Mouse (Mus musculus): ENCODE measurements around the gene Rtl10. TPM values are rescaled to one million over a fixed set of nuclear protein-coding genes. Genes with fewer than 3 reads are reported as not detected.
A peak's percentile ranks its signal among the peaks of the same experiment; 100 is the strongest.

The Rtl10 gene
- total and polyA plus RNA-seq, 3 experiments = 4.8 to 21.1 (median 9.8) TPM

GRCm38 (mm10) chr16:18486126-18486525 is 12.6 kb upstream of the Rtl10 start:
- Histone ChIP-seq H3K79me2 (replicated peaks; ENCODE audit: control insufficient read depth, extremely low read depth, insufficient read depth, poor library complexity, severe bottlenecking) (no peaks in the 10 kb centered on the region), H3K27me3 (replicated peaks) (no peaks in the 10 kb centered on the region), H3K4me2 (ENCODE audit: insufficient read depth, low read depth, poor library complexity, severe bottlenecking) (no peak overlapping the region), H3K36me3 (replicated peaks in 1 of 2; ENCODE audit: control insufficient read depth in 1 of 2, insufficient read depth in 1 of 2, low read length in 1 of 2) (peaks cover 0 to 16% of the 10 kb centered on the region in 2 experiments), H3K27ac (ENCODE audit: insufficient read depth, low read depth) (no peak overlapping the region), H3K4me1 (ENCODE audit: control insufficient read depth in 1 of 2, insufficient read depth in 2 of 2) (peaks cover 0 to 9% of the 10 kb centered on the region in 2 experiments; a peak in 2 of 4 replicates), H3K9me3 (replicated peaks; ENCODE audit: low read length) (peaks cover 4% of the 10 kb centered on the region), H3K4me3 (replicated peaks in 1 of 3; ENCODE audit: low read depth in 2 of 3, low read length in 2 of 3, poor library complexity in 1 of 3) (no peak overlapping the region), H3K9ac (ENCODE audit: insufficient read depth, low read depth) (no peak overlapping the region)
- peak; percentile 33 for DNase-seq (ENCODE audit: extremely low read depth)
- dilution Hi-C loops (cut with MboI; ENCODE audit: extremely low pct_ligation_motif_present, extremely low pct_unique_long_range_greater_than_20kb, low sequenced_read_pairs) (no loop called here), in situ Hi-C loops (cut with MboI; ENCODE audit: low pct_ligation_motif_present, low pct_unique_long_range_greater_than_20kb, low sequenced_read_pairs) (no loop called here)
- TF ChIP-seq JUN (IDR thresholded peaks at IDR 0.05; ENCODE audit: insufficient read depth, low read depth, low read length) = no peak

- no peak for DNase-seq (ENCODE audit: extremely low read depth)
- dilution Hi-C loops (cut with MboI; ENCODE audit: extremely low pct_ligation_motif_present, extremely low pct_unique_long_range_greater_than_20kb, low sequenced_read_pairs) = no loop called here
- Histone ChIP-seq H3K9me3 (replicated peaks; ENCODE audit: low read length) (peaks cover 4% of the 10 kb centered on the region), H3K27me3 (replicated peaks) (no peaks in the 10 kb centered on the region), H3K27ac (ENCODE audit: insufficient read depth, low read depth) (no peak overlapping the region), H3K4me3 (replicated peaks in 1 of 3; ENCODE audit: low read depth in 2 of 3, low read length in 2 of 3, poor library complexity in 1 of 3) (no peak overlapping the region), H3K36me3 (replicated peaks in 1 of 2; ENCODE audit: control insufficient read depth in 1 of 2, insufficient read depth in 1 of 2, low read length in 1 of 2) (peaks cover 0 to 5% of the 10 kb centered on the region in 2 experiments), H3K9ac (ENCODE audit: insufficient read depth, low read depth) (no peak overlapping the region), H3K4me1 (ENCODE audit: control insufficient read depth in 1 of 2, insufficient read depth in 2 of 2) (peaks cover 0 to 3% of the 10 kb centered on the region in 2 experiments; a peak in 1 of 4 replicates), H3K4me2 (ENCODE audit: insufficient read depth, low read depth, poor library complexity, severe bottlenecking) (no peak overlapping the region), H3K79me2 (replicated peaks; ENCODE audit: control insufficient read depth, extremely low read depth, insufficient read depth, poor library complexity, severe bottlenecking) (no peaks in the 10 kb centered on the region)
- in situ Hi-C loops (cut with MboI; ENCODE audit: low pct_ligation_motif_present, low pct_unique_long_range_greater_than_20kb, low sequenced_read_pairs) = no loop called here
- TF ChIP-seq UBTF (IDR thresholded peaks at IDR 0.05; ENCODE audit: low read depth, low read length) (no peak), CHD1 (IDR thresholded peaks at IDR 0.05; ENCODE audit: low read depth, low read length) (no peak), MAFK (IDR thresholded peaks at IDR 0.05; ENCODE audit: insufficient replicate concordance, low read length) (no peak), EP300 (IDR thresholded peaks at IDR 0.05; ENCODE audit: low read length) (no peak), SMC3 (IDR thresholded peaks at IDR 0.05; ENCODE audit: low read depth, low read length) (no peak), RAD21 (IDR thresholded peaks at IDR 0.05; ENCODE audit: low read depth, low read length) (no peak), TBP (conservative IDR thresholded peaks at IDR 0.05; ENCODE audit: low read depth, low read length) (no peak), TCF12 (IDR thresholded peaks at IDR 0.05; ENCODE audit: low read depth, low read length) (no peak)
Observed at GRCm38 (mm10) chr16:18490281-18490680, 8.4 kb upstream of the Rtl10 start.

GRCm38 (mm10) chr16:18490894-18491293 is 7.8 kb upstream of the Rtl10 start:
- H3K4me1 ChIP-seq (ENCODE audit: control insufficient read depth in 1 of 2, insufficient read depth in 2 of 2) = peaks cover 0 to 3% of the 10 kb centered on the region in 2 experiments; a peak in 1 of 4 replicates
- H3K9ac ChIP-seq (ENCODE audit: insufficient read depth, low read depth) = no peak overlapping the region
- peaks cover 4% of the 10 kb centered on the region for H3K9me3 ChIP-seq (replicated peaks; ENCODE audit: low read length)
- H3K4me2 ChIP-seq (ENCODE audit: insufficient read depth, low read depth, poor library complexity, severe bottlenecking) = no peak overlapping the region
- peaks cover 0 to 5% of the 10 kb centered on the region in 2 experiments for H3K36me3 ChIP-seq (replicated peaks in 1 of 2; ENCODE audit: control insufficient read depth in 1 of 2, insufficient read depth in 1 of 2, low read length in 1 of 2)
- dilution Hi-C loops (cut with MboI; ENCODE audit: extremely low pct_ligation_motif_present, extremely low pct_unique_long_range_greater_than_20kb, low sequenced_read_pairs) (no loop called here), in situ Hi-C loops (cut with MboI; ENCODE audit: low pct_ligation_motif_present, low pct_unique_long_range_greater_than_20kb, low sequenced_read_pairs) (no loop called here)
- H3K27ac ChIP-seq (ENCODE audit: insufficient read depth, low read depth) = no peak overlapping the region
- no peak for DNase-seq (ENCODE audit: extremely low read depth)
- no peaks in the 10 kb centered on the region for H3K27me3 ChIP-seq (replicated peaks)
- TF ChIP-seq USF1 (IDR thresholded peaks at IDR 0.05; ENCODE audit: low read depth, low read length) (no peak), MAFK (IDR thresholded peaks at IDR 0.05; ENCODE audit: insufficient replicate concordance, low read length) (no peak), SIN3A (IDR thresholded peaks at IDR 0.05; ENCODE audit: low read length) (no peak), RAD21 (IDR thresholded peaks at IDR 0.05; ENCODE audit: low read depth, low read length) (no peak), TCF12 (IDR thresholded peaks at IDR 0.05; ENCODE audit: low read depth, low read length) (no peak), MYC (IDR thresholded peaks at IDR 0.05; ENCODE audit: low read depth, low read length) (no peak), NELFE (IDR thresholded peaks at IDR 0.05; ENCODE audit: low read depth, low read length) (no peak), JUND (conservative IDR thresholded peaks at IDR 0.05; ENCODE audit: low read depth, low read length) (no peak), CHD2 (IDR thresholded peaks at IDR 0.05; ENCODE audit: low read length) (no peak), ZC3H11A (IDR thresholded peaks at IDR 0.05; ENCODE audit: low read depth, low read length) (no peak), RCOR1 (conservative IDR thresholded peaks at IDR 0.05; ENCODE audit: low read depth, low read length) (no peak), NRF1 (IDR thresholded peaks at IDR 0.05; ENCODE audit: low read depth, low read length) (no peak), MAX (IDR thresholded peaks at IDR 0.05; ENCODE audit: low read length) (no peak)
- H3K79me2 ChIP-seq (replicated peaks; ENCODE audit: control insufficient read depth, extremely low read depth, insufficient read depth, poor library complexity, severe bottlenecking) = no peaks in the 10 kb centered on the region
- H3K4me3 ChIP-seq (replicated peaks in 1 of 3; ENCODE audit: low read depth in 2 of 3, low read length in 2 of 3, poor library complexity in 1 of 3) = no peak overlapping the region
